Mouse (Mus musculus) forebrain, embryonic 15.5 days (tissue): ENCODE measurements around the gene Gsap. TPM values are rescaled to one million over a fixed set of nuclear protein-coding genes. Genes with fewer than 3 reads are reported as not detected.
"Not testable (repeated sequence)": the region's sequence is repeated elsewhere in the genome, so short reads cannot be mapped to it uniquely, and the experiment has no call there.

Source experiments
- ATAC-seq: fragments of 200-750 bp; cut with Nextera tagmentation; replicated peaks from 2 replicates; pipeline ENCODE4 v1.8.0; 2017; ENCODE audit warnings: mild to moderate bottlenecking, moderate TSS enrichment, moderate library complexity
- H3K27ac ChIP-seq: fragments of 300-500 bp; sonication (generic); replicated peaks from 2 replicates; pipeline ENCODE4 v1.5.1; 2015; ENCODE audit warnings: mild to moderate bottlenecking, inconsistent platforms
- H3K27me3 ChIP-seq: fragments of 300-500 bp; sonication (generic); 2 replicates; pipeline ENCODE4 v1.6.1; 2015; ENCODE audit warnings: inconsistent platforms
- H3K36me3 ChIP-seq: fragments of 300-500 bp; sonication (generic); 2 replicates; pipeline ENCODE4 v1.6.1; 2015; ENCODE audit warnings: mild to moderate bottlenecking, inconsistent platforms
- H3K4me1 ChIP-seq: fragments of 300-500 bp; sonication (generic); 2 replicates; pipeline ENCODE4 v1.6.1; 2015; ENCODE audit warnings: inconsistent platforms
- H3K4me2 ChIP-seq: fragments of 300-500 bp; sonication (generic); replicated peaks from 2 replicates; pipeline ENCODE4 v1.6.1; 2015; ENCODE audit warnings: mild to moderate bottlenecking, inconsistent platforms
- H3K4me3 ChIP-seq: fragments of 300-500 bp; sonication (generic); 2 replicates; pipeline ENCODE4 v1.5.1; 2015; ENCODE audit warnings: mild to moderate bottlenecking, inconsistent platforms
- H3K9ac ChIP-seq: fragments of 300-500 bp; sonication (generic); replicated peaks from 2 replicates; pipeline ENCODE4 v1.6.1; 2015; ENCODE audit warnings: mild to moderate bottlenecking, inconsistent platforms
- H3K9me3 ChIP-seq: fragments of 300-500 bp; sonication (generic); 2 replicates; pipeline ENCODE4 v1.6.1; 2016; ENCODE audit warnings: inconsistent platforms
- WGBS: fragments of 180-500 bp; shearing (Covaris S2); methylation state at CpG from one replicate; pipeline ENCODE4 v1.1.7; 2015; ENCODE audit warnings: mixed read lengths; 5-methylcytosine and 5-hydroxymethylcytosine counted together
- polyA plus RNA-seq: library from polyadenylated mRNA; unstranded; fragments of >200 nt; fragmentation: Nextera tagmentation; extraction: Ambion mirVana; gene quantifications from 2 replicates; pipeline ENCODE4 v1.2.1, GENCODE M21; 2015

Gsap gene
- polyA plus RNA-seq, 1 experiment from 2014 or later: 11.8 TPM

DNA sequence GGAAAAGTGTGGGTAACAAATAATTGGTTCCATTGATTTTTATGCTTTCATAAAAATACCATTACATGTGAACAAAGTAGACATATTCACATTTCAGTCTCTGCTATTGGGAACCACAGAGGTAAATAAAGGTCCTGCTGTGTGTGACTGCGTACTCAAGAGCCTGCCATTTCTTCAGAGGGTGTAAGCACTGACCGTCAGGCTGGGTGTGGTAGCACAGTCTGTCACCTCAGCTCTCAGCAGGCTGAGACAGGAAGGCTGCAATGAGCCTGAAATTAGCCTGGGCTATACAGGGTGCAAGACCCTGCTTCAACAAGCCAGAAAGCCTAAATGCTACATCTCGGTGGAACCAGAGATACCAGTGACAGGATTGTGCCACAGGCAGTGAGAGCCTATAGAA, 114.0 kb downstream of the Gsap start:
- Histone ChIP-seq H3K36me3 (no peaks in the 10 kb centered on the region), H3K9me3 (no peaks in the 10 kb centered on the region), H3K27ac (no peak overlapping the region), H3K4me1 (0 out of 2 replicates have a peak, but pooled peaks cover 3% of the 10 kb centered on the region), H3K4me3 (no peak overlapping the region), H3K4me2 (no peak overlapping the region), H3K9ac (no peak overlapping the region), H3K27me3 (no peaks in the 10 kb centered on the region)
- no peak for ATAC-seq
- 90% methylated on average over 3 of the region's 3 CpGs for WGBS

DNA sequence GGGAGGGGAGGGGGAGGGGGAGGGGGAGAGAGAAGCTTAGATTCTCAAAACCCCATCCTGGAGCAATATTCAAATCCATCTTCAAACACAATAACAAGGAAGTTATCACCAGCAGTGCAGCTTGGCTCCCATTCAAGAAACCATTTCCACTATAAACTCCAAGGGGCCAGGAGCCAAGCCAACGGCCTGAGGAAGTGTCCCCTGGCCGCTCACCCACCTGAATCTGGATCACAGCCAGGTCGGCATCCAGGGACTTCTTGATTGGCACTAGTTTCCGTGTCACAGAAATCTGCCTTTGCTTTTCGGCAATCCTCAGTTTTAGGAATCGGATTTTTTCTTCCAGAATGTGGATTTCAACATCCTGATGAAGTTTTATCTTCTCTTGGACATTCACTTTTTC, 115.0 kb downstream of the Gsap start:
- Histone ChIP-seq H3K4me3 (no peak overlapping the region), H3K9ac (no peak overlapping the region), H3K27ac (no peak overlapping the region), H3K9me3 (no peaks in the 10 kb centered on the region), H3K27me3 (no peaks in the 10 kb centered on the region), H3K4me1 (0 out of 2 replicates have a peak, but pooled peaks cover 3% of the 10 kb centered on the region), H3K4me2 (no peak overlapping the region), H3K36me3 (no peaks in the 10 kb centered on the region)
- 62% methylated on average over 6 of the region's 6 CpGs for WGBS
- ATAC-seq: no peak

DNA sequence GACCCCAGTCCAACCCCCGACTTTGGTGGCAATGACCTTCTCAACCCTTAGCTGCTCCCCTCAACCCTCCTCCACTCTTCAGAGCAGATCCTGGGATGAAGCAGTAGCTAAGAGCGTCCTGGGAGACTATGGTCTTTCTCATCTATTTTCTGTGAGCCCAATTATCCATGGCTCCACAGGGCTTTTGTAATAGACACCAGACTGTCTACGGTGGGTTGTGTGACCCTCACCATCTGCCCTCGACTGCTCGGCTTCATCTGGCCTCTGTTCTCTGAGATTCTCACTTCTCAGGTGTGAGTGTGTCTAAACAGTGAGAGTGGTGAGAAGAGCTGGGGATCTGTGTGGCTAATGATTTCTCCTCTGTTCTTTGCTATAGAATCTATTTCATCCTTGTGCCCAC, 121.1 kb downstream of the Gsap start:
- H3K4me2 ChIP-seq: no peak overlapping the region
- H3K27ac ChIP-seq: no peak overlapping the region
- no peaks in the 10 kb centered on the region for H3K36me3 ChIP-seq
- ATAC-seq: no peak
- WGBS: 67% methylated on average over 5 of the region's 5 CpGs
- no peaks in the 10 kb centered on the region for H3K9me3 ChIP-seq
- no peaks in the 10 kb centered on the region for H3K27me3 ChIP-seq
- no peak overlapping the region for H3K9ac ChIP-seq
- no peaks in the 10 kb centered on the region for H3K4me1 ChIP-seq
- no peak overlapping the region for H3K4me3 ChIP-seq

DNA sequence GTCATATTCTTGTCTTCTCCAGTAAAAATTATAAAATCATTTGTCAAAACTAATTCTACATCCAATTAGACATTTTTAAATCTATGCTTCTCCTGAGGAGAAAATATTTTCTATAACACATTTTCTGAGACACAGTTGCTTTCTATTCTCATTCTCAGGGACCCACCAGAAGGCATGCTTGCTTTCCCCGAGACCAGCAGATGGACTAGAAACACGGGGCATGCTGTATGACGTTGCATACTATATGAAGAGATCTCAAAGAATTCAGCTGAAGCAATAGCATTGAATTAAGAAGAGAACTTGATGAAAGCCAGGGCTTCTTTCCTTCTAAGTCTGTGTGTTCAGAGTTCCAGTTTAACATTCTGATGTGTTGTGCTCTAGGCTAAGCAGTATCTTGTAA, 128.6 kb downstream of the Gsap start:
- Histone ChIP-seq H3K27ac (no peak overlapping the region), H3K9me3 (no peaks in the 10 kb centered on the region), H3K36me3 (no peaks in the 10 kb centered on the region), H3K9ac (no peak overlapping the region), H3K4me3 (no peak overlapping the region), H3K4me1 (no peaks in the 10 kb centered on the region), H3K27me3 (no peaks in the 10 kb centered on the region), H3K4me2 (no peak overlapping the region)
- WGBS: 85% methylated on average over 3 of the region's 3 CpGs
- ATAC-seq: no peak

DNA sequence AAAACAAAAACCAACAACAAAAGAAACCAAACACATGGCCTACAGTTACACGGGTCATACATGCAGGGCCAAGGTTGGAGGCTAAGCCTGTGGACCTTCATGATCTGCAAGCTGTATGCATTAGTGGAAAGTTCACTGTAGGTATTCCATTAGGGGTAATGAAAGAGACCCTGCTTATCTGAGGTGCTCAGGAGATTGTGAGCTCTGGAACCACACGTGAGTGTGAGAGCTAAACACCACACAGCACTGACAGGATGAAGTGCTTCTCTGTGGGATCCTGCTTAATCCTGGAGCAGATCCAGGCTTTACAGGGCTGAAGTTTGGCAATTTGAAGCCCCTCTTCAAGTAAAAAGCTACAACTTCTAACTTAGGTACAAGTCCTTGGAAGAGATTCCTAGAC, 134.1 kb downstream of the Gsap start:
- Histone ChIP-seq H3K4me1 (no peaks in the 10 kb centered on the region), H3K9ac (no peak overlapping the region), H3K4me2 (no peak overlapping the region), H3K27me3 (no peaks in the 10 kb centered on the region), H3K27ac (no peak overlapping the region), H3K4me3 (no peak overlapping the region), H3K9me3 (no peaks in the 10 kb centered on the region), H3K36me3 (no peaks in the 10 kb centered on the region)
- WGBS: 78% methylated on average over 2 of the region's 2 CpGs
- no peak for ATAC-seq

DNA sequence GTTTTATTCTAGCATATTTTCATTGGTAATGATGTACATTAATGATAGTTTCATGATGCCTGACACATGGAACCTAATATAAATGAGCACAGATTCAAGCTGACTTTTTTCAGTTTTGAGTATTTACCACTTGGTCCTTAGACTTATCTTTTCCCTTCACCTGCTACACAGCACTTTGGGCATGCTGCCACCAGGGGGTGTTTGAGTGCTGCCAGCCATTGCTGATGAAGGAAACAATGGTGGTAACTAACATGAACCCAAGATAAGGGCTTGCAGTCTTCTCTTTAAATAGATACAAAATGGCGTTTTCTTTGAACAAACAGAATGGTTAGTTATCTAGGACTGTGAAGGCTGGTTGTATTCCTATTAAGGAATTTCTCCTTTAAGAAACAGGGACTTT, 140.4 kb downstream of the Gsap start:
- Histone ChIP-seq H3K9ac (no peak overlapping the region), H3K27me3 (no peaks in the 10 kb centered on the region), H3K4me2 (no peak overlapping the region), H3K4me3 (no peak overlapping the region), H3K27ac (no peak overlapping the region), H3K9me3 (no peaks in the 10 kb centered on the region), H3K4me1 (peaks cover 9% of the 10 kb centered on the region; the same call in 1 of the 2 replicates), H3K36me3 (no peaks in the 10 kb centered on the region)
- 29% methylated on average over 1 of the region's 1 CpGs for WGBS
- ATAC-seq: no peak

DNA sequence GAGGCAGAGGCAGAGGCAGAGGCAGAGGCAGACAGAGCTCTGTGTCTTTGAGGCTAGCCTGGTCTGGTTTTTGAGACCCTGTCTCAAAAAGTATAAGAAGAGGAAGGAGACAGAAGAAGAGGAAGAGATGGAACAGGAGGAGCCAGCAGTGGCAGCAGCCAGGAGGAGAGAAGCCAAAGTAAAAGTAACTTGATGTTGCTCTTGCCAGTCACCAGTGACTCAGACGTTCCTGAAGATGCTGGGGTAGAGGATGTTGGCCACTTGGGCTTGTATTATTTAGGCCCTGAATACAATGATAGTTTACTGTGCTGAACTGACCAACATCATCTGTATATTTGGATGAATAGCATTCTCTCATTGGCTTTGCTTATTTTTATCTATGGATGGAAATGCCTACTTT, 142.5 kb downstream of the Gsap start:
- no peak overlapping the region for H3K4me3 ChIP-seq
- 64% methylated on average over 1 of the region's 1 CpGs for WGBS
- ATAC-seq: no peak
- no peak overlapping the region for H3K4me2 ChIP-seq
- peaks cover 9% of the 10 kb centered on the region; the same call in 1 of the 2 replicates for H3K4me1 ChIP-seq
- no peak overlapping the region for H3K9ac ChIP-seq
- H3K36me3 ChIP-seq: no peaks in the 10 kb centered on the region
- no peak overlapping the region for H3K27ac ChIP-seq
- H3K27me3 ChIP-seq: no peaks in the 10 kb centered on the region
- no peaks in the 10 kb centered on the region for H3K9me3 ChIP-seq

DNA sequence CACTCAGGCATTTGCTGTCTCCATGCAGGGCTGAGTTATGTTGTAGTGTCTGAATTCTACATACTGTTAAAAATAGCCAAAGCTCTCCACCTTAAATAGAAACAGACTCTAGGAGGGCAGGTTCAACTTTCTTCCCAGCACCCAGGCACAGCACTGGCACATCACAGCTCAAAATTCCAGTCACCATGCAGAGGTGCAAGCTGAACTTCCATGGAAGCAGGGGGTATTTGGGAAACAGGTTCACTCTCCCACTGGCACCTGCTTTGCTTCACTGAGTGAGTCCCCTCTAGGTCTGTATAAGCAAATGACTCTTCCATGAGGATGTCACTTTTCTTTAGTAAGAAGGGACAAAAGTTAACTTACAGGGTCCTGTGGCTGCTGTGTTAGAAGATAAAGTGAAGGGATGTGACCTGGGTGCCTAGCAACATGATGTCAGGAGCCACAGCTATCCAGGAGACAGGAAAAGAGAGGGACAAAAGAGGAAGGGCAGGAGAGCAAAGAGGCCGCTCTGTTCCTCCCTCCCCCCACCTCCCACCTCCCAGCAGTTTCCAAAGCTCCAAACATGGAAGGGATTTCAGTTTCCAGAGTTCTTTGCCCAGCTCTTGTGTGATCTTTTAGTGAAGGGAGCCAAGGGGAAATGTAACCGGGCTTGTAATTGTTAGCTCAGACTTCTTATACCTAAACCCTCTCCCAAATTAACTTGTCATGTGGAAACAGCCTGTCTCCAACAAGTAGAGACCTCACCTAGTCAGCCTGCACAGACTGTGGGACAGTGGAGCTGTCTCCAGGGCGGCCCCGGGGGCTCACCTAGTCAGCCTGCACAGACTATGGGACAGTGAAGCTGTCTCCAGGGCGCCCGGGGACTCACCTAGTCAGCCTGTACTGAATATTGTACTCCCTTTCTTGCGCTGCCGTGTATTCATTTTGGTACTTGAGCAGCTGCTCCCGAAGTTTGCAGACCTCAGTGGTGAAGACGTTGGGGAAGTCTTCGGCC, 143.9 kb downstream of the Gsap start:
- 31% methylated on average over 11 of the region's 11 CpGs for WGBS
- no peak for ATAC-seq

DNA sequence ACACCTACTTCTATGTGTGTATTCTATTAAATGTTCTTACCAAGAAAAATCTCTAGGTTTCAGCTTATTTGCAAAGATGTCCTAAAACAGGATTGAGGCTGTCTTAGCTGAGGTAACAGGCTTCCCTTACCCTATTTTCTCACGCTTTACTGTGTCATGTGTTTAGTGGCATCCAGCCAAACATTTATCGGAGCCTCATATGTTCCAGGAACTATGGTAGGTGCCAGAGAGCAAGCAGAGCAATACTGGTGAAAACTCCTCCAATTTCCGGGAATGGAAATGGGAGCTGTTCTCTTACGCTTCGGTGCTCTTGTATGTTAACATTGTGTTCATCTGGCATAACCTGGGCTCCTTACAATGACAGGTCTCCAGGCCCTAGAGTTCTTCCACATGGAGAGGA, 145.6 kb downstream of the Gsap start:
- H3K9ac ChIP-seq: no peak overlapping the region
- no peak overlapping the region for H3K4me2 ChIP-seq
- peaks cover 9% of the 10 kb centered on the region; the same call in 1 of the 2 replicates for H3K4me1 ChIP-seq
- ATAC-seq: 0 out of 2 replicates have a peak, but pooled peaks have one; percentile 51
- no peak overlapping the region for H3K27ac ChIP-seq
- no peak overlapping the region for H3K4me3 ChIP-seq
- 60% methylated on average over 5 of the region's 5 CpGs for WGBS
- no peaks in the 10 kb centered on the region for H3K9me3 ChIP-seq
- no peaks in the 10 kb centered on the region for H3K36me3 ChIP-seq
- no peaks in the 10 kb centered on the region for H3K27me3 ChIP-seq

More for the DNA sequence above, 143.9 kb downstream of the Gsap start:
- H3K4me2 ChIP-seq: no peak overlapping the region
- no peak overlapping the region for H3K9ac ChIP-seq
- H3K27ac ChIP-seq: no peak overlapping the region
- peaks cover 9% of the 10 kb centered on the region; the same call in 1 of the 2 replicates for H3K4me1 ChIP-seq
- H3K36me3 ChIP-seq: no peaks in the 10 kb centered on the region
- H3K4me3 ChIP-seq: no peak overlapping the region
- H3K9me3 ChIP-seq: no peaks in the 10 kb centered on the region
- H3K27me3 ChIP-seq: no peaks in the 10 kb centered on the region

DNA sequence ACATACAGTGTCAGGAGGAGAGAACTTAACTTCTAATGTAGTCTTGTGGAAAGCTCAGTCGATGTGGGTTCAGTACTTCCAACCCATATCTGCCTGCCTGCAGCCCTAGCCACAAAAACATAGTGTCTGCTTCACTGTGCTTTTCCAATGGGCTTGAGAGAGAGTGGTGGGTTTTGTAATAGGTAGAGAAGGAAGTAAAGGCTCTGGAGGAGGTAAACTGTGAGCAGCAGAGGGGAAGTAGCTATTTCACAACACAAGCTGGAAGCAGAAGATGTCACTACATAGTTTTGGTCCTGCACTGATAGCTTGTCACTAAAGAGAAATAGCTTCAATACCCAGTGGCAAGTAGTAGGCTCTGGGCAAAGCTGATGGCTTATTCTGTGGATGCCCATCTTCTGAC, 146.1 kb downstream of the Gsap start:
- no peak for ATAC-seq
- Histone ChIP-seq H3K9ac (no peak overlapping the region), H3K27me3 (no peaks in the 10 kb centered on the region), H3K36me3 (no peaks in the 10 kb centered on the region), H3K4me3 (no peak overlapping the region), H3K27ac (no peak overlapping the region), H3K4me1 (peaks cover 9% of the 10 kb centered on the region; the same call in 1 of the 2 replicates), H3K4me2 (no peak overlapping the region), H3K9me3 (no peaks in the 10 kb centered on the region)
- 90% methylated on average over 1 of the region's 1 CpGs for WGBS

DNA sequence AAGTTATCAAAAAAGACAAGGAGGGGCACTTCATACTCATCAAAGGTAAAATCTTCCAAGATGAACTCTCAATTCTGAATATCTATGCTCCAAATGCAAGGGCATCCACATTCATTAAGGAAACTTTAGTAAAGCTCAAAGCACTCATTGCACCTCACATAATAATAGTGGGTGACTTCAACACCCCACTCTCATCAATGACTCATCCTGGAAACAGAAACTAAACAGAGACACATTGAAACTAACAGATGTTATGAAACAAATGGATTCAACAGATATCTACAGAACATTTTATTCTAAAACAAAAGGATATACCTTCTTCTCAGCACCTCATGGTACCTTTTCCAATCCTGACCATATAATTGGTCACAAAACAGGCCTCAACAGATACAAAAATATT, 156.2 kb downstream of the Gsap start:
- H3K27me3 ChIP-seq, ATAC-seq, H3K4me1 ChIP-seq, H3K4me2 ChIP-seq, H3K9me3 ChIP-seq, H3K36me3 ChIP-seq, H3K4me3 ChIP-seq, H3K9ac ChIP-seq, H3K27ac ChIP-seq: not testable (repeated sequence)

DNA sequence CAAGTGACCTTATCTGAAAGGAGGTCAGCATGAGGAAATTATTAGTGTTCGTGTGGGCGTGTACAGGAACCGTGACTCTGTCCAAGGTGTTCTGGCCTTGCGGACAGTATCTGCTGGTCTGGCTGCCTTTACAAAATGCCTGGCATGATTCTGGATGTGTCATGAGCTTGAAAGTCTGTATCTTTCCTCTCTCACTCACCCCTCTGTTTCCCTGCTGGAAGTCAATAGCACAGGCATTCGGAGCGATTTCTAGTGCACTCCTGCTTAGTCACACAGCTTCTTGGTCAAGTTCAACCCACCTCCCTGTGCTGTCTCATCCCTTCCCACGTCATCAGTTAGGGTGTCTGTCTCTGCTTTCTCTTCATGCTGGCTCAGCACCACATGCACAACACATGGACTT, 162.3 kb downstream of the Gsap start:
- Histone ChIP-seq H3K36me3 (no peaks in the 10 kb centered on the region), H3K4me1 (no peaks in the 10 kb centered on the region), H3K27me3 (no peaks in the 10 kb centered on the region), H3K9me3 (no peaks in the 10 kb centered on the region), H3K9ac (no peak overlapping the region), H3K27ac (no peak overlapping the region), H3K4me2 (no peak overlapping the region), H3K4me3 (no peak overlapping the region)
- 95% methylated on average over 7 of the region's 7 CpGs for WGBS
- ATAC-seq: no peak

DNA sequence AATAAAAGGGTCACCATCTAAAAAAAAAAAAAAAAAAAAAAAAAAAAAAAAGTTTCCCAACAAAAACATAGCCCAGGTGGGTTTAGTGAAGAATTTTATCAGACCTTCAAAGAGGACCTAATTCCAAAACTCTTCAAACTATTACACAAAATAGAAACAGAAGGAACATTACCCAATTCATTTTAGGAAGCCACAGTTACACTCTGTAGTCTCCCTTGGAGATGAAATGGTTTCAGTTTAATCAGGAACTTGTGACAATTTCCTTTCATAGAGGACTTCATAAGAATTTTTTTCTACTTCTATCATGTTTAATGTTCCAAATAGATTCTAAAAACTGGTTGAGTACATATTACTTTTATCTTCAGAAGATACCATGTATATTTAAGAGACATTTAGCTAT, 165.6 kb downstream of the Gsap start:
- Histone ChIP-seq H3K4me3 (no peak overlapping the region), H3K4me1 (no peaks in the 10 kb centered on the region), H3K9me3 (no peaks in the 10 kb centered on the region), H3K27ac (no peak overlapping the region), H3K9ac (no peak overlapping the region), H3K27me3 (no peaks in the 10 kb centered on the region), H3K4me2 (no peak overlapping the region), H3K36me3 (no peaks in the 10 kb centered on the region)
- no peak for ATAC-seq
